Mouse (Mus musculus): ENCODE data around the gene St3gal4. TPM values are rescaled to one million over a fixed set of nuclear protein-coding genes. Genes with fewer than 3 reads are reported as not detected.

St3gal4 gene
- total and polyA plus RNA-seq, 2 experiments from 2014 or later, result 19.6 to 29.8 TPM

DNA sequence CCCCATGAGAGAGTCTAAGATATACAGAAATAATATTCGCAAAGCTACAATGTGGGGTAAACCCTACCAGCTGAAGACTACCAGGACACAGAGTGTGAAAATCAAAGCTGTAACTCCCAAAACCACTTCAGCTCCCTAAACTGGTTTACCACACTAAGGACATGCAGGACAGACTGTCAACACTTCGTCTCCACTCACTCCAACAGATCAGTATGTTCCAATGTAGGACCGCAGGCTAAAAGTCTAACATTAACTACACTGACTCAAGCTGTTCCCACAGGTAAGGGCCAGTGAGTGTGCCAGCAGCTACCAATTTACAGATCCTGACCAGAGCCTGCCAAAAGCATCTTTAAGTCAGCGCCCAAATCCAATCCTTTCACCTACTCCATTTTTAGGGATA, 67.4 kb downstream of the St3gal4 start:
- no peaks in the 10 kb centered on the region for H3K9me3 ChIP-seq (ENCODE audit: low read length)
- no peak for TF ChIP-seq CTCF (IDR thresholded peaks at IDR 0.05)
- no peaks in the 10 kb centered on the region; the same call in 1 of the 2 replicates for H3K4me1 ChIP-seq (ENCODE audit: insufficient read depth, low read length)
- ATAC-seq (ENCODE audit: low FRiP score) (no peak), DNase-seq (ENCODE audit: low spot score) (no peak)
- H3K27me3 ChIP-seq (ENCODE audit: insufficient read depth, low read length), result no peaks in the 10 kb centered on the region
- no peak overlapping the region for H3K4me3 ChIP-seq (ENCODE audit: low read depth, low read length)
- H3K4me2 ChIP-seq (ENCODE audit: low read depth, low read length, poor library complexity, severe bottlenecking), result no peak overlapping the region
- 93% methylated on average over 4 of the region's 4 CpGs for WGBS
- no peak overlapping the region for H3K9ac ChIP-seq (replicated peaks; ENCODE audit: low read length, poor library complexity, severe bottlenecking)
- no peaks in the 10 kb centered on the region for H3K36me3 ChIP-seq (ENCODE audit: insufficient read depth, low read length)
- H3K27ac ChIP-seq (ENCODE audit: low read depth, low read length), result no peak overlapping the region

DNA sequence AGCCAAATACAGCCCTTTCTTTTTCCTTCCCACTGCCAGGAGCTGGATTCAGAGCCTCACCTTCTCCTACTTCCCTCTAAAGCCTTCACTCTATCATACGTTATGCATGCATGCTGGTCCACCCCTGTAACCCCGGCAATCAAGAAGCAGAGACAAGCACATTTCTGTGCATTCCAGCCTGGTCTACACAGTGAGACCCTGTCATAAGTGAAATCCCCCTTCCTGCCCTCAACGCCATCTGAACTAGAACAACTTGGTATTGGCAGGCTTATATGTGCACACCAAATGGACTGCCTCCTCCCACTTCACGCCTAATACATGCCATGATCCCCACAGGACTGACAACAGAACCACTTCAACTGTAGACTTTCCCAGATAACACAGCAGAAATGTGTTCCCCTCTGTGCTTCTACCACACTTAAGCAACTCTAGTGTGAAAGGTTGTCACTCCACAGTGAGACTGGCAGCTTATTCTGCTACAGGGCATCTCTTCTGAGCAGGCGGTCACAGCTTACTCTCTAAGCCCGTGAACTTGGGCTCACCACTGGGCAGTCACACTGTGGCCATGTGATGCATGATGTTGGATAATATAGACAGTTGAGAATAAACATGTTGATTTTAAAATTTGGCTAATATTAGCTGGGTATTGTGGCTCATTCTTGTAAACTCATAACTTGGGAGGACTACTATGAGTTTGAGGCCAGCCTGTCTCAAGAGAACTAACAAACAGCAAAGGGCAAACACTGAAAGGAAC, 68.2 kb downstream of the St3gal4 start:
- Histone ChIP-seq H3K4me3 (ENCODE audit: low read depth, low read length) (no peak overlapping the region), H3K36me3 (ENCODE audit: insufficient read depth, low read length) (no peaks in the 10 kb centered on the region), H3K9ac (replicated peaks; ENCODE audit: low read length, poor library complexity, severe bottlenecking) (no peak overlapping the region), H3K4me1 (ENCODE audit: insufficient read depth, low read length) (no peaks in the 10 kb centered on the region; the same call in 1 of the 2 replicates), H3K4me2 (ENCODE audit: low read depth, low read length, poor library complexity, severe bottlenecking) (no peak overlapping the region), H3K27me3 (ENCODE audit: insufficient read depth, low read length) (no peaks in the 10 kb centered on the region), H3K9me3 (ENCODE audit: low read length) (no peaks in the 10 kb centered on the region), H3K27ac (ENCODE audit: low read depth, low read length) (no peak overlapping the region)
- TF ChIP-seq CTCF (IDR thresholded peaks at IDR 0.05), result no peak
- WGBS, result 89% methylated on average over 6 of the region's 6 CpGs
- no peak for DNase-seq (ENCODE audit: low spot score)
- no peak for ATAC-seq (ENCODE audit: low FRiP score)

DNA sequence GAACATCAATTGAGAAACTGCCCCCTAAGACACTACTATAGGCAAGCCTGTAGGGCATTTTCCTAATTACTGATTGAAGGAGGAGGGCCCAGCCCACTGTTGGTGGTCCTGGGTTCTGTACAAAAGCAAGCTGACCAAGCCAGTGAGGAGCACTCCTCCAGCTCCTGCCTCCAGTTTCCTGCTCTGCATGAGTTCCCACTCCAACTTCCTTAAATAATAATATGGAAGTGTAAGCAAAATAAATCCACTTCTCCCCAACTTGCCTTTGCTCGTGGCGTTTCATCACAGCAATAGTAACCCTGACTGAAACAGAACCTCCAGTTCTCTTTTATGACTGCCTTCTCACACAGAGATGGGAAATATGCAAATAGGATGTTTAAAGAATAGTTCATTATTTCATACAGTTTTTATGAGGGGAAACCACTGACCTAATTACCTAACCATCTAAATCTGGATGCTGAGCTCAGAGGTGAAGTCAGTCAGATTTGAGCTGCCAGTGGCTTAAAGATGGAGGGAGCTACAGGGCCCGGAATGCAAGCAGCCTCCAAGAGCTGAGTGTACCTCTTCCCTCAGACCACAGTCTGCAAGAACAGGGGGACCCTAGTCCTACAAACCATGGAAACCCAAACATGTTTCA, 69.1 kb downstream of the St3gal4 start:
- Histone ChIP-seq H3K27me3 (ENCODE audit: insufficient read depth, low read length) (no peaks in the 10 kb centered on the region), H3K27ac (ENCODE audit: low read depth, low read length) (no peak overlapping the region), H3K36me3 (ENCODE audit: insufficient read depth, low read length) (no peaks in the 10 kb centered on the region), H3K9ac (replicated peaks; ENCODE audit: low read length, poor library complexity, severe bottlenecking) (no peak overlapping the region), H3K4me3 (ENCODE audit: low read depth, low read length) (no peak overlapping the region), H3K9me3 (ENCODE audit: low read length) (no peaks in the 10 kb centered on the region), H3K4me2 (ENCODE audit: low read depth, low read length, poor library complexity, severe bottlenecking) (no peak overlapping the region), H3K4me1 (ENCODE audit: insufficient read depth, low read length) (no peaks in the 10 kb centered on the region; the same call in 1 of the 2 replicates)
- DNase-seq (ENCODE audit: low spot score) (no peak), ATAC-seq (ENCODE audit: low FRiP score) (no peak)
- 69% methylated on average over 3 of the region's 3 CpGs for WGBS
- no peak for TF ChIP-seq CTCF (IDR thresholded peaks at IDR 0.05)

DNA sequence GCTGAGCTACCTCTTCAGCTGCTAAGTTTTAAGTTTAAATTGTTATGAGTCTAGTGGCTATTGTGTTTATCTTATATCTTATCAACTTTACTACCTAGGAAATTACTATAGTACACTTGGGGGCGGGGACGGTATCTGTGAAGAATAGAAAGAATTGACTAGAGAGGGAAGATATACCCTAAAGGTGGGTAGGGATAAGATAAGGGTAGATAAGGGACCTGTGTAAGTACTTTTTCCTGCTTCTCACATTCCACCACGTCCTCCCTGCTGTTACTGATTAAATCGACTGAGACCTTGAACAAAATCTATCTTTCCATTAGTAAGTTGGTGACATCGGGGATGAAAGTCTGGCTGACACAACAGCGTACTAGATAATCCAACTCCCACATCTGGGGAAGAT, 70.6 kb downstream of the St3gal4 start:
- no peak overlapping the region for H3K9ac ChIP-seq (replicated peaks; ENCODE audit: low read length, poor library complexity, severe bottlenecking)
- no peak overlapping the region for H3K4me3 ChIP-seq (ENCODE audit: low read depth, low read length)
- no peak for TF ChIP-seq CTCF (IDR thresholded peaks at IDR 0.05)
- H3K4me1 ChIP-seq (ENCODE audit: insufficient read depth, low read length), result no peaks in the 10 kb centered on the region
- no peak overlapping the region for H3K4me2 ChIP-seq (ENCODE audit: low read depth, low read length, poor library complexity, severe bottlenecking)
- no peak for ATAC-seq (ENCODE audit: low FRiP score)
- no peaks in the 10 kb centered on the region for H3K36me3 ChIP-seq (ENCODE audit: insufficient read depth, low read length)
- no peak overlapping the region for H3K27ac ChIP-seq (ENCODE audit: low read depth, low read length)
- WGBS, result 90% methylated on average over 6 of the region's 6 CpGs
- no peaks in the 10 kb centered on the region for H3K27me3 ChIP-seq (ENCODE audit: insufficient read depth, low read length)
- H3K9me3 ChIP-seq (ENCODE audit: low read length), result no peaks in the 10 kb centered on the region
- no peak for DNase-seq (ENCODE audit: low spot score)

DNA sequence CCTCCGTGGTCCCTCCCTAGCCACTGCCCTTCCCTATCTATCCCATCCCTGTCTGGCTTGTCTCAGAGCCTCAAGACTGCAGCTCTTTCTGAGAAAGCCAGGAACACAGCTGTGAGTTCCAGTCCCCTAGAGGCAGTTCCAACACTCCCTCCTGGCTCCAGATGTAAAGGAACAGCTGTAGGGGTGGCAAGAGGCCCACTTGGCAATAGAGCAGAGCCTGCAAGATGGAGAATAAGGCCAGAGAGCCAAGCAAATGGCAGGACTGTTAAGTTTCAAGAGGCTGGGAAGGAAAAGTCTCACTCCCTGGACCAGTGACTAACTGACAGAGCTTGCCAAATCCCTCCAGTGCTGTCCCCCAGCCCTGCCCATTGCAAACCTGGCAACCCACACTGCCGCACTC, 73.3 kb downstream of the St3gal4 start:
- H3K27ac ChIP-seq (ENCODE audit: low read depth, low read length), result no peak overlapping the region
- H3K9ac ChIP-seq (replicated peaks; ENCODE audit: low read length, poor library complexity, severe bottlenecking), result no peak overlapping the region
- no peaks in the 10 kb centered on the region for H3K27me3 ChIP-seq (ENCODE audit: insufficient read depth, low read length)
- no peak overlapping the region for H3K4me2 ChIP-seq (ENCODE audit: low read depth, low read length, poor library complexity, severe bottlenecking)
- H3K4me3 ChIP-seq (ENCODE audit: low read depth, low read length), result no peak overlapping the region
- WGBS, result 65% methylated on average over 2 of the region's 2 CpGs
- TF ChIP-seq CTCF (IDR thresholded peaks at IDR 0.05), result no peak
- no peaks in the 10 kb centered on the region for H3K36me3 ChIP-seq (ENCODE audit: insufficient read depth, low read length)
- DNase-seq (ENCODE audit: low spot score), result peak; percentile 50
- H3K4me1 ChIP-seq (ENCODE audit: insufficient read depth, low read length), result no peaks in the 10 kb centered on the region
- no peaks in the 10 kb centered on the region for H3K9me3 ChIP-seq (ENCODE audit: low read length)
- ATAC-seq (ENCODE audit: low FRiP score), result no peak

DNA sequence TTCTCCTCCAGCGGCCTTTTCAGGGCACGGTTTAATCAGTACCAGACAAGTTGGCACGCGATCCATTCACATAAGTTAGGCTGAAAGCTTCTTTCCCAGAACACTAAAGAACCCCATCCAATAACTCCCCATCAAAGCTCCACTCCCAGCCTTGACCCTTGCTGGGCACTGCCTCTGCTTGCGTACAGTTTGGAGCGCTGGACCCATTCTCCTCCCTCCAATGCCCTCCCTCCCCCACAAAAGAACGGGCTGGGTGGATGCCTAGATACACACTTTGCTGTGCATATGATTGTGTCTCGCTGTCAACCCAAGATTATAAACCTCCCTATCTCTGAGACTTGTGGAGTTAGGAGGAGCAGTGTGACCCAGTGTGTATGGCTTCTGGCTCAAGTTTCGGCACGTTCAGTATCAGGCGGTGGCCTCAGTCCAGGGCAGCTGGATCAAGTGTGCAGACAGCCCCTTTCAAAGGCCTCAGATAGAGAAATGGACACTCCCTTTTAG, 74.0 kb downstream of the St3gal4 start:
- Histone ChIP-seq H3K27me3 (ENCODE audit: insufficient read depth, low read length) (no peaks in the 10 kb centered on the region), H3K4me3 (ENCODE audit: low read depth, low read length) (no peak overlapping the region), H3K9me3 (ENCODE audit: low read length) (no peaks in the 10 kb centered on the region), H3K27ac (ENCODE audit: low read depth, low read length) (no peak overlapping the region), H3K9ac (replicated peaks; ENCODE audit: low read length, poor library complexity, severe bottlenecking) (no peak overlapping the region), H3K36me3 (ENCODE audit: insufficient read depth, low read length) (no peaks in the 10 kb centered on the region), H3K4me2 (ENCODE audit: low read depth, low read length, poor library complexity, severe bottlenecking) (no peak overlapping the region), H3K4me1 (ENCODE audit: insufficient read depth, low read length) (no peaks in the 10 kb centered on the region)
- WGBS, result 57% methylated on average over 11 of the region's 11 CpGs
- ATAC-seq (ENCODE audit: low FRiP score) (no peak), DNase-seq (ENCODE audit: low spot score) (no peak)
- TF ChIP-seq CTCF (IDR thresholded peaks at IDR 0.05), result no peak
